Mouse (Mus musculus) MEL (cell line): ENCODE results near the gene Thnsl1. TPM values are rescaled to one million over a fixed set of nuclear protein-coding genes. Genes with fewer than 3 reads are reported as not detected.
A peak's percentile ranks its signal among the peaks of the same experiment; 100 is the strongest.

ENCODE experiments used
- DNase-seq: peaks from one replicate; pipeline ENCODE4 v3.0.0; 2011; ENCODE audit warnings: low read depth, low spot score
- H3K27ac ChIP-seq: 2 replicates; pipeline ENCODE4 v1.5.1; 2012; ENCODE audit warnings: low read depth, mild to moderate bottlenecking, control low read depth, low read length, moderate library complexity; ENCODE audit not compliant: control insufficient read depth
- H3K27me3 ChIP-seq, 2 experiments: fragments of 150-350 bp in 1 of 2; sonication (generic) in 1 of 2; 2 replicates each; pipeline ENCODE4 v1.6.1; 2012; ENCODE audit warnings: low read length in 2 of 2, mild to moderate bottlenecking in 2 of 2, improper control_type of control experiment in 1 of 2, moderate library complexity in 1 of 2; ENCODE audit not compliant: insufficient read depth in 2 of 2, control insufficient read depth in 1 of 2
- H3K36me3 ChIP-seq, 2 experiments: 2 replicates each; pipeline ENCODE4 v1.6.1; 2012 to 2014; ENCODE audit warnings: low read length in 2 of 2, improper control_type of control experiment in 1 of 2, inconsistent platforms in 1 of 2, mild to moderate bottlenecking in 1 of 2; ENCODE audit not compliant: insufficient read depth in 2 of 2, control insufficient read depth in 1 of 2
- H3K4me1 ChIP-seq, 2 experiments: fragments of 150-350 bp in 1 of 2; sonication (generic) in 1 of 2; 2 replicates each; pipeline ENCODE4 v1.6.1; 2012; ENCODE audit warnings: low read length in 2 of 2, improper control_type of control experiment in 1 of 2, mild to moderate bottlenecking in 1 of 2; ENCODE audit not compliant: insufficient read depth in 2 of 2, control insufficient read depth in 1 of 2
- H3K4me3 ChIP-seq, 2 experiments: fragments of 150-350 bp in 1 of 2; sonication (generic) in 1 of 2; 2 replicates each; pipeline ENCODE4 v1.5.1; 2012; ENCODE audit warnings: low read depth in 2 of 2, low read length in 2 of 2, mild to moderate bottlenecking in 2 of 2, moderate library complexity in 2 of 2, control low read depth in 1 of 2, improper control_type of control experiment in 1 of 2; ENCODE audit not compliant: control insufficient read depth in 1 of 2, insufficient read depth in 1 of 2
- H3K79me2 ChIP-seq: 2 replicates; pipeline ENCODE4 v1.6.1; 2012; ENCODE audit warnings: mild to moderate bottlenecking, low read length, moderate library complexity; ENCODE audit not compliant: control insufficient read depth, poor library complexity, insufficient read depth
- H3K9ac ChIP-seq: 2 replicates; pipeline ENCODE4 v1.6.1; 2012; ENCODE audit warnings: low read depth, mild to moderate bottlenecking, control low read depth, low read length, moderate library complexity; ENCODE audit not compliant: control insufficient read depth, poor library complexity, severe bottlenecking
- H3K9me3 ChIP-seq: fragments of 150-350 bp; sonication (generic); replicated peaks from 2 replicates; pipeline ENCODE4 v1.6.1; 2012; ENCODE audit warnings: mild to moderate bottlenecking, low read length, improper control_type of control experiment, moderate library complexity; ENCODE audit not compliant: insufficient read depth
- CHD2 ChIP-seq: IDR thresholded peaks from 2 replicates; pipeline ENCODE4 v1.6.1; 2011; ENCODE audit warnings: low read length, improper control_type of control experiment
- ELF1 ChIP-seq: IDR thresholded peaks from 2 replicates; pipeline ENCODE4 v1.6.1; 2014; ENCODE audit warnings: low read depth, mild to moderate bottlenecking, inconsistent platforms, low read length, improper control_type of control experiment, moderate library complexity
- EP300 ChIP-seq, 2 experiments: IDR thresholded peaks; 2 replicates each; pipeline ENCODE4 v1.6.1; 2011; ENCODE audit warnings: improper control_type of control experiment in 2 of 2, low read length in 2 of 2, low read depth in 1 of 2, mild to moderate bottlenecking in 1 of 2
- ETS1 ChIP-seq: IDR thresholded peaks from 2 replicates; pipeline ENCODE4 v1.6.1; 2012; ENCODE audit warnings: low read depth, mild to moderate bottlenecking, inconsistent platforms, low read length, improper control_type of control experiment, moderate library complexity
- GABPA ChIP-seq: IDR thresholded peaks from 2 replicates; pipeline ENCODE4 v1.6.1; 2012; ENCODE audit warnings: low read depth, mild to moderate bottlenecking, inconsistent platforms, low read length, improper control_type of control experiment, moderate library complexity
- GATA1 ChIP-seq: IDR thresholded peaks from 2 replicates; pipeline ENCODE4 v1.6.1; 2011; ENCODE audit warnings: low read depth, low read length, improper control_type of control experiment
- KAT2A ChIP-seq: conservative IDR thresholded peaks from 2 replicates; pipeline ENCODE4 v1.6.1; 2012; ENCODE audit warnings: low read depth, low read length, improper control_type of control experiment, inconsistent platforms
- MAZ ChIP-seq: IDR thresholded peaks from 2 replicates; pipeline ENCODE4 v1.6.1; 2012; ENCODE audit warnings: low read depth, mild to moderate bottlenecking, inconsistent platforms, low read length, improper control_type of control experiment
- MYB ChIP-seq: IDR thresholded peaks from 2 replicates; pipeline ENCODE4 v1.6.1; 2011; ENCODE audit warnings: mild to moderate bottlenecking, low read depth, low read length, improper control_type of control experiment
- NRF1 ChIP-seq: IDR thresholded peaks from 2 replicates; pipeline ENCODE4 v1.6.1; 2014; ENCODE audit warnings: low read depth, mild to moderate bottlenecking, inconsistent platforms, low read length, improper control_type of control experiment, moderate library complexity; ENCODE audit not compliant: poor library complexity, insufficient read depth, severe bottlenecking
- POLR2A ChIP-seq, 2 experiments: IDR thresholded peaks; 2 replicates each; pipeline ENCODE4 v1.6.1; 2011 to 2012; ENCODE audit warnings: low read length in 2 of 2, mild to moderate bottlenecking in 2 of 2, control low read depth in 1 of 2, improper control_type of control experiment in 1 of 2, low read depth in 1 of 2, moderate library complexity in 1 of 2; ENCODE audit not compliant: control insufficient read depth in 1 of 2, insufficient read depth in 1 of 2, poor library complexity in 1 of 2
- POLR2AphosphoS2 ChIP-seq: IDR thresholded peaks from 2 replicates; pipeline ENCODE4 v1.6.1; 2011; ENCODE audit warnings: low read length, improper control_type of control experiment
- POLR2AphosphoS5 ChIP-seq: IDR thresholded peaks from 2 replicates; pipeline ENCODE4 v1.6.1; 2012; ENCODE audit warnings: low read depth, borderline replicate concordance, mild to moderate bottlenecking, inconsistent platforms, low read length, moderate library complexity, mixed read lengths
- RAD21 ChIP-seq: IDR thresholded peaks from 2 replicates; pipeline ENCODE4 v1.6.1; 2011; ENCODE audit warnings: mild to moderate bottlenecking, low read depth, low read length, improper control_type of control experiment
- RCOR1 ChIP-seq: IDR thresholded peaks from 2 replicates; pipeline ENCODE4 v1.6.1; 2012; ENCODE audit warnings: low read depth, mild to moderate bottlenecking, inconsistent platforms, low read length, improper control_type of control experiment
- SMC3 ChIP-seq: IDR thresholded peaks from 2 replicates; pipeline ENCODE4 v1.6.1; 2011; ENCODE audit warnings: low read depth, low read length, improper control_type of control experiment
- TCF12 ChIP-seq: IDR thresholded peaks from 2 replicates; pipeline ENCODE4 v1.6.1; 2014; ENCODE audit warnings: low read depth, mild to moderate bottlenecking, inconsistent platforms, low read length, improper control_type of control experiment, moderate library complexity
- UBTF ChIP-seq: IDR thresholded peaks from 2 replicates; pipeline ENCODE4 v1.6.1; 2012; ENCODE audit warnings: low read depth, mild to moderate bottlenecking, inconsistent platforms, low read length, improper control_type of control experiment, moderate library complexity, borderline replicate concordance; ENCODE audit not compliant: insufficient read depth
- USF1 ChIP-seq: IDR thresholded peaks from 2 replicates; pipeline ENCODE4 v1.6.1; 2014; ENCODE audit warnings: low read depth, mild to moderate bottlenecking, inconsistent platforms, low read length, improper control_type of control experiment, moderate library complexity
- ZC3H11A ChIP-seq: IDR thresholded peaks from 2 replicates; pipeline ENCODE4 v1.6.1; 2012; ENCODE audit warnings: low read depth, mild to moderate bottlenecking, inconsistent platforms, low read length, improper control_type of control experiment
- polyA plus RNA-seq, 2 experiments: library from polyadenylated mRNA; stranded (reverse) in 1 of 2; unstranded in 1 of 2; fragments of >175 nt in 1 of 2; fragments of >200 nt in 1 of 2; gene quantifications; 2 replicates each; pipeline versions ENCODE4 v1.2.1 to v1.2.4; 2012; ENCODE audit warnings: low replicate concordance in 2 of 2, low read depth in 1 of 2; ENCODE audit not compliant: insufficient read length in 2 of 2, insufficient read depth in 1 of 2, missing spikeins in 1 of 2
- total RNA-seq: library from RNA; depleted of rRNA; stranded (reverse); fragments of 300-350 nt; gene quantifications from 2 replicates; pipeline ENCODE4 v1.2.3, GENCODE M21; 2012

Thnsl1 gene
- total and polyA plus RNA-seq, 3 experiments = 1.0 to 2.6 TPM; not detected in 1

DNA sequence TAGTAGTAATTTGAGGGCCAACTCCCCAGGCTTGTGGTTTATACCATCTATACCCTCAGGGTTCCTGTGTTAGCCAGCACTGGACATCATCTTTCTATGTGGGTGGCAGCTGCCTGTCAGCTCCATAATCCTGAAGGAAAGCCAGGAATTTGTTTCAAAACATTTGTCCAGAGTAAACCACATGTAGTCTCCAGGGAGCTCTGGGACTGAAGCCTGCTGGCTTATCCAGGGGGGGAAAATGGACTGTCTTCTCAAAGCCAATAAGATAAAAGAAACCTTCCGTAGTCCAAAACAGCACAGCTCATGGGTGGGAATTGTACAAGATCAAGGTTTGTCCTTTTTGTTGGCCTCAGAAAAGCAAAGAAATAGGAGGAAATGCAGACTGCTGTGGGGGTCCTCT, 37.6 kb upstream of the Thnsl1 start:
- H3K4me3 ChIP-seq = no peak overlapping the region
- no peak overlapping the region for H3K9ac ChIP-seq
- TF ChIP-seq CHD2 (no peak), POLR2A (IDR thresholded peaks at IDR 0.05; ENCODE audit: control insufficient read depth in 1 of 2, insufficient read depth in 1 of 2, low read depth in 1 of 2, low read length in 2 of 2, poor library complexity in 1 of 2) (no peak), EP300 (IDR thresholded peaks at IDR 0.05; ENCODE audit: low read depth in 1 of 2, low read length in 2 of 2) (no peak), ZC3H11A (no peak), POLR2AphosphoS5 (no peak), UBTF (no peak), RAD21 (no peak), ETS1 (no peak), KAT2A (no peak), USF1 (no peak), ELF1 (no peak), MAZ (no peak), NRF1 (no peak), SMC3 (no peak), GABPA (no peak), POLR2AphosphoS2 (no peak)
- no peak overlapping the region for H3K27ac ChIP-seq
- no peaks in the 10 kb centered on the region for H3K79me2 ChIP-seq
- no peaks in the 10 kb centered on the region; a peak in 1 of 4 replicates for H3K36me3 ChIP-seq
- H3K27me3 ChIP-seq = no peaks in the 10 kb centered on the region
- no peaks in the 10 kb centered on the region for H3K4me1 ChIP-seq
- no peaks in the 10 kb centered on the region for H3K9me3 ChIP-seq
- DNase-seq = no peak

- H3K4me1 ChIP-seq = no peaks in the 10 kb centered on the region; a peak in 1 of 4 replicates
- peaks cover 0 to 7% of the 10 kb centered on the region in 2 experiments; a peak in 2 of 4 replicates for H3K36me3 ChIP-seq
- DNase-seq = peak; percentile 27
- TF ChIP-seq RCOR1 = 0 out of 2 replicates have a peak, but pooled peaks have one; percentile 17
- peak; percentile 77 for TF ChIP-seq GATA1
- TF ChIP-seq EP300 (IDR thresholded peaks at IDR 0.05; ENCODE audit: low read depth in 1 of 2, low read length in 2 of 2) = peak; percentile 65 to 71; a peak in 3 of 4 replicates
- TF ChIP-seq MYB = no peak
- 0 out of 2 replicates have a peak, but pooled peaks have one; percentile 23 for TF ChIP-seq TCF12
- TF ChIP-seq KAT2A = no peak
- TF ChIP-seq USF1 = no peak
- H3K79me2 ChIP-seq = no peaks in the 10 kb centered on the region
- no peak overlapping the region; the same call in 1 of the 2 replicates for H3K27ac ChIP-seq
- H3K9me3 ChIP-seq = no peaks in the 10 kb centered on the region
- H3K9ac ChIP-seq = no peak overlapping the region
- no peak overlapping the region for H3K4me3 ChIP-seq
- no peaks in the 10 kb centered on the region for H3K27me3 ChIP-seq
Observed at GRCm38 (mm10) chr2:21172797-21173196, 32.7 kb upstream of the Thnsl1 start.
